Mouse (Mus musculus) heart, postnatal 0 days (tissue): ENCODE measurements around the gene Cldn10.
"Not testable (repeated sequence)": the region's sequence is repeated elsewhere in the genome, so short reads cannot be mapped to it uniquely, and the experiment has no call there.

Source experiments
- CTCF ChIP-seq: IDR thresholded peaks from 2 replicates; pipeline ENCODE4 v1.5.1; 2016; ENCODE audit warnings: antibody characterized with exemption, control low read depth, low read depth
- EP300 ChIP-seq: IDR thresholded peaks from 2 replicates; pipeline ENCODE4 v1.6.1; 2016; ENCODE audit warnings: antibody characterized with exemption, low read depth

- TF ChIP-seq CTCF, EP300: not testable (repeated sequence)
Measured at GRCm38 (mm10) chr14:118808183-118808582, 20.5 kb downstream of the Cldn10 start.
